Mouse (Mus musculus): ENCODE measurements around the gene Arhgef39.
A peak's percentile ranks its signal among the peaks of the same experiment; 100 is the strongest.

Gene Arhgef39

DNA sequence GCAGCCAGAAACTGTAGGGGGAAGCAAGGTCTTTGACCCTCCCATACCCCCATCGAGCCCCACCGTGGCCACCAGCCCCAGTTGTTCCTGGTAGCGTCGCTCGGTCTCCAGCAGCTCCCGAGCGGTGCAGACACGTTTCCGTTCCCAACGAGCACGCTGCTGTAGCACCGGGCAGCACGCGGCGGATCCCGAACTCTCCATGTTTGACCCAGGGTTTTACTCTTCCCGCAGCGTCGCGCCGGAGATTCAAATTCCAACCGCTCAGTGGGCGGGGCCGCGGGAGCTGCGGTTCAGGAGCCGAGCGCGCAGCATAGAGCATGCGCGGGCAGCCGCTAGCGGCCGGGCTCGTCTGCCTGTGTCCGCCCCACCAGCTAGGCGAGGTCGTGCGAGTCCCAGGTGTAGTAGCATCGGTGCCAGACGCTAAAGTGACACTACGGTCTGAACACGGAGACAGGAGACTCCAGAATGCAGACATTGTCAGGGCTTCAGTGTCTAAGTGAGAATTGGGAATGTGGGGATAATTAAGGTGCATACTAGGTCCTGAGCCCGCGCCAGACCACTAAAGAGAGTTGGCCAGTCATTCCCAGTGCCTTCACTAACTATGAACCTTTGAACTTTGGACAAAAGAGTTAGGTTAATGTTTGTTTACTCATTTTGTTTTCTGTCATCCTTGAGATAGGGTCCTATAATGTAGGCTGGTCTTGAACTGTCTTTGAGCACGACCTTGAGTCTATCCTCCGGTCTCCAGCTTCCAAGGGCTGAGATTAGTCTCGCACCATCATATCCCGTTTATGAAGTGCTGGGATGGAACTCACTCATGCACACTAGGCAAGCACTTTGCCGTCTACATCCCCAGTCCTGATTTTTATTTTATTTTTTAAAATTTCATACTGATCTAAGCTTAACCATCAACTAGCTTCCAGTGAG is at the start of gene Arhgef39:
Gene Arhgef39, minus strand, starts transcription at position 289 of the 927 bp plus-strand sequence.
- DNase-seq (ENCODE audit: low spot score) = peak; percentile 86

DNA sequence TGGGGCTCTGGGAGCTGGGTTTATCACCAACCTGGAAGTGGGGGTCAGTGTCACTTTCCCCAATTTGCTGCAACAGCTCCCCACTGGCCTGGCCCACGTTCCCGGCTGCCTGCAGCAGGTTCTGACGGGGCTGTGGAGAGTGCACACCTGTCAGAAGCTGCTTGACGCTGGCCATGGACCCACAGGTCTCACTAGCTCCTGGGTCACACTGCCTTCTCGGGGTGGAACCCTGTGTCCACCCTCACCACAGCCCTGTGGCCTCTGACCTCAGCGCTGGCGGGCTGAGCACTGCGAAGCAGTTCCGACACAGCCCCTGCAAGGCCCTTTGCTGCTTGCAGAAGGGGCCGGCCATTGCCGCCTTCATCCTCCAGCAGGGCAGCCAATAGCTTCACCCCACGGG is 49.6 kb upstream of the Arhgef39 start:
- DNase-seq (ENCODE audit: low spot score) = no peak

DNA sequence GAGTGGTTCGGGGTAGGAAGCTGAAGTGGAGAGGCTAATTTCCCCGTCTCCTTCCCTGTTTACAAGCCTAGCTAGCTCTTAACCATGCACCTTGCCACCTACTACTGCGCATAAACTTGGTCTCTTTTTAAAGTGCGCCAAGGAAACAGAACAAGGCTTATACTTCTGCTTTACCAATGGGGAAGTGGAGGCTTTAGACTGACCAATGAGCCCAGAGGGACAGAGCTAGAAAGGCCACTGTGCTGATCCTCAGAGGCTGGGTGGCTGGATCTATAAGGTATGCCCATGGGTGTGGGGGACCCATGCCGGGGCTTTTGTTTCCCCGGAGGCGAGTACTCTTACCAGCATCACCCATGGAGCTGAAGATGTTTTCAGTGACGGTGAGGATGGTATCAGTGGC is 47.7 kb upstream of the Arhgef39 start:
- no peak for DNase-seq (ENCODE audit: low spot score)

DNA sequence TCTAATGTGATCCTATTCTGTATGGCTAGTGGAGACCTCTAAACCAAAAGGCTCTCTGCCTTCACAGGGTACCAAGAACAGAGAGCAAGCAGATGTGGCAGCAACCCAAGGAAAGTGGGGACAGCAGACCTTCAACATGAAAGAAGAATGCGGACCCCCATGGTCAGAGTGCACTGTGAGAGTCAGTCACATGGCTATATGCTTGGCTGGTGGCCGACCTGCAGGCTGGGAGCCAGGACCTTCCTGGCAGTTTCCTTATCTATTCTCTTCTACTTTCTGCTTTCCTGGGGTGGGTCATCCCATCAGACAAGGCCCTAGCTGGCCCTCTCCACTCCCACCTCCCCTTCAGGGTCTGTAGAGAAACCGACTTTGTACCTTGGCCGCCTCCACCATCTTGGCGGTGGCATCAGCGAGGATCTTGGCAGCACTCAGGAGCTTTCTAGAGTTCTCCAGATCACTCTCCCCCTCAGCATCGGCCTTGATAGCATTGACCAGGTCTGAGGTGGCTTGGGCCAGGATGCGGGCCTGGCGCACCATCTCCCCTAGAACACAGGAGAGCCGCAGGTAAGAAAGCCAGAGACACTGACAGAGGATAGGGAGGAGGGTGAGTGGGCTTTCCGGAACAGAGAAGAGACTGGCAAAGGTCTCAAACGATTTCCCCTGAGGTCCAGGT is 47.0 kb upstream of the Arhgef39 start:
- no peak for DNase-seq (ENCODE audit: low spot score)

DNA sequence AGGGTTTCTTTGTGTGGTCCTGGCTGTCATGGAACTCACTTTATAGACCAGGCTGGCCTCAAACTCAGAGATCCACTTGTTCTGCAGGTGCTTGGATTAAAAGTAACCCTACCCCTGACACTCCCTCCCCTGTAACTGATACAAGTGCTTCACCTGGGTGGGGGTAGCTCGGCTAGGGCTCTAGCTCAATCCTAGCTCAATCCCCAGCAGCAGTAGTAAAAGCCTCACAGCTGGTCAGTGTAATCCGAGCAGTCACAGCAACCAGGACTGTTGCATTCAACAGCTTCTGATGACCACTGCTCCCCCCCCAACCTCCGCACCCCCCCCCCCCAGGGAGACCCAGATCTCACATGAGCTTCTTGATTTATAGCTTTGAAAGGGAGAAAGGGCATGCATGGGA is 42.5 kb upstream of the Arhgef39 start:
- DNase-seq (ENCODE audit: low spot score) = no peak

DNA sequence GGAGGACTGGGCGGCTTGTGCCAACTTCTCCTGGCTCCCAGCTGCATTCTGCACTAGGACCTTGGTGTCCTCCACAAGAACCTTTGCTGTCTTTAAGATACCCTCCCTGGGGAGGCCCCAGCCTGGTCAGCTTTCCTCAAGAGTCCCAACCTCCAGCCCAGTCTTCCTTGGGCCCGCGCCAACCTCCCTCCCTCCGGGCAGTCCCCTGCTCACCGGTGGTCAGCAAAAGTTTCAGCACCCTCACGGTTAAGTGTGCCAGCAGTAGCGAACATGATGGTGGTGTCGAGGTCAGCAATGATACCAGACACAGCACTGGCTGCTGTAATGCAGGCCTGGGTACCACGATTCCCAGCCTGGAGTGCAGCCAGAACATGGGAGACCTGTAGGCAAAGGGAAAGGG is 36.5 kb upstream of the Arhgef39 start:
- DNase-seq (ENCODE audit: low spot score) = no peak

DNA sequence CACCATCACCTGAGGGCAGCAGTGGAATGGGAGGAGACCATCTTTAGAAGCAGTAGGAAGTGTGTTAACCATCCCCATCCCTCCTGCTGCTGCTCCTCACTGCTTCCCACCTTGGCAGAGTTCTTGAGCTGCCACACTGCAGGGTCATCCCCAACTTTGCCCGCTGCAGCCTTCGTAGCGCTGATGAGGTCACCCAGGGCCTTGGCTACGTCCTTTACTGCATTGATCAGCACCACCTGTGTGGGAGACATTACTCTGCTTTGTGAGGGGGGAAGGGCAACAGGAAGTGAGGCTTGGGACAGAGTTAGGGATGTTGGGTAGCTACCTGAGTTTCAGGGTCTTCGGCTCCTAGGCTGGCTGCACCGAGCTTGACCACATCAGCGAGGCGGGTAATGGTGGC is 36.1 kb upstream of the Arhgef39 start:
- DNase-seq (ENCODE audit: low spot score) = no peak

DNA sequence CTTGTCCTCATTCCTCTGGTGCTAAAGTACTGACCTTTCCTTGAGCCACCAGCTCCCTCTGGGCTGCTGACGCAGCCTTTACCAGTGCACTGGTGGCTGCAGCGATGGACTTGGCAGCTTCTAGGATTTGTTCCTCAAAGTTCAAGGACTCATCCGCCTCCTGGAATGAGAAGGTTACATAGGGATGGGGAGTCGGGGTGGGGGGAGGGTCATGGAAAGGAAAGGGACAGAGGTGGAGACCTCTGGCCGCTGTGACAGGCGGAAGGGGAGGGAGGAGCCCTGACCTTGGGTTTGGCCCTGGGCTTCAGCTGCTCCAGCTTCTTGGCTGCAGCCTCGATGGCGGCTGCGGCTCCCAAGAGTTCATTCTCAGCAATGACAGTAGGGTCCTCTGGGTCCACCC is 33.8 kb upstream of the Arhgef39 start:
- DNase-seq (ENCODE audit: low spot score) = no peak

DNA sequence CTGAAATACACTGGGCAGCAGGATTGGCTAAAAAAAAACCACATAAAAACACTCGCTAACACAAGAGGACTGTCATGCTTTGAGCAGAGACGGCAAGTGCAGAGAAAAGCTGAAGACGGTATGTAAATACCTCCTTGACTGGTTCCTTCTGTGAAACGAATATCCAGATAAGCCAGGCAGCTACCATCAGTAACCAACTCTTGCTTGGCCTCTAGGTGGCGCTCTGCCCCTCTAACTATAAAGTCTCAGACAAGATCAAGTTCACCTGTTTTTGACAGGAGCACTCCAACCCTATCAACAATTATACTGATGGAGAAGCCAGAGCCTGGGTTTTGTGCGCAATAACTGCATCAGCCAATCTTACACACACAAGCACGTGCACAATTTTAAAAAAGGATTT is 31.1 kb upstream of the Arhgef39 start:
- DNase-seq (ENCODE audit: low spot score) = peak; percentile 56

DNA sequence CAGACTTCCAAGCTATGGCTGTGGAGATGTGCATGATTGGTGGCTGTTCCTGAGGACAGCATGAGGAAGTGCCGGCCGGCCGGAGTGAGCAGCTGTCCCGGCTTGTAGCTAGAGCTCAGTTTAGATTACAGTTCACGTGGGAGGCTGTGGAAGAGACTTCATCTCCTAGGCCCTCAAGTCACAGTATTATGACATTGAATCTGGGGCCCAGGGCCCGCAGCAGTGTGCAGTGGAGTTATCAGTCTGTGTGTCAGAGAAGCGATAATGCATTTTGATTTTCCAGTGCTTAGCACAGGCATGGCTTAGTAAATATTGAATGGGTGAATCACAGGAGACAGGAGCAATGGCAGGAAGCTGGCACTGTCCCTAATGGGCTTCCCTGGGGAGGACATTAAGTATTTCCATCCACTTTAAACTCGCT is 30.6 kb upstream of the Arhgef39 start:
- DNase-seq (ENCODE audit: low spot score) = no peak

DNA sequence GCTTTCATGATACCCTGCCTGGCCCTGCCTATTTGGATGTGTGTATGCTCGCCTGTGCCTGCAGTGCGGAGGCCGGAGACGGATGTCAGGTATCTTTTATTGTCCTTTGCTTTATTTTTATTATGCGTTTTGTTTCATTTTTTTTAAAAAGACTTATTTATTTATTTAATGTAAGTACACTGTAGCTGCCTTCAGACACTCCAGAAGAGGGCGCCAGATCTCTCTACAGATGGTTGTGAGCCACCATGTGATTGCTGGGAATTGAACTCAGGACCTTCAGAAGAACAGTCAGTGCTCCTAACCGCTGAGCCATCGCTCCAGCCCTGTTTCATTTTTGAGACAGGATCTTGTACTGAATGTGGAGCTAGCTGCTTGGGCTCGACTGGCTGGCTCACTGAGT is 29.0 kb upstream of the Arhgef39 start:
- DNase-seq (ENCODE audit: low spot score) = no peak

DNA sequence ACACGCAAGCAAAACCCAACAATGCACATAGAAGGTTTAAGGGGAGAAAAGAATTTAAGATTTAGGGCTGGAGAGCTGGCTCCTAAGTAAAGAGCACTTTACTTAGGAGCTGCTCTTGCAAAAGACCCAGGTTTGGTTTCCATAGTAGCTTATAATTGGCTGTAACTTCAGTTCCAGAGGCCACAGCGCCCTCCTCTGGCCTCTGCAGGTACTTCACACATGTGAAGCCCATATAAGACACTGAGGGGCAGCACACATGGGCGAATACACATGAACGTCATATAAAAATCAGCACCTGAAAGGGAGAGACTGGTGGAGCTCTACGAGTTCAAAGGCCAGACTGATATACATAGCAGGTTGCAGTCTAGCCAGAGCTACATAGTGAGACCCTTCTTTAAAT is 28.4 kb upstream of the Arhgef39 start:
- DNase-seq (ENCODE audit: low spot score) = no peak

DNA sequence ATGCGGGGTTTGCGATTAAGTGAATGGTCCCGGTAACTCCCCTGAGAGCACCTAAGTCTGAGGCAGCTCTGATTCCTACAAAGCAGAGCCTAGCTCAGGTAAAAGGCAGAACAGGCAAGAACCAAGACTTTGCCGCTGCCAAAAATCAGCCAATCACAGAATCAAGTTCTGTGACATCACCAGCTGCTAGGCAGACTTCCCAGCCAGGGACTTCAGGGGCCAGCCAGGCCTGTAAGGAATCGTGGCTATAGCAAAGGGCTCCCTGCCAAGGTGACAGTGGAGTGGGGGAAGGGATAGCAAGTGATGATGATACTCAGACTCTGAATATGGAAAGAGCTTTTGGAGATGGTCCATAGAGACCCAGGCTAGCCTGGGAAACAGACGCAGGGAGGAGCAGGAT is 20.5 kb upstream of the Arhgef39 start:
- DNase-seq (ENCODE audit: low spot score) = peak; percentile 85

DNA sequence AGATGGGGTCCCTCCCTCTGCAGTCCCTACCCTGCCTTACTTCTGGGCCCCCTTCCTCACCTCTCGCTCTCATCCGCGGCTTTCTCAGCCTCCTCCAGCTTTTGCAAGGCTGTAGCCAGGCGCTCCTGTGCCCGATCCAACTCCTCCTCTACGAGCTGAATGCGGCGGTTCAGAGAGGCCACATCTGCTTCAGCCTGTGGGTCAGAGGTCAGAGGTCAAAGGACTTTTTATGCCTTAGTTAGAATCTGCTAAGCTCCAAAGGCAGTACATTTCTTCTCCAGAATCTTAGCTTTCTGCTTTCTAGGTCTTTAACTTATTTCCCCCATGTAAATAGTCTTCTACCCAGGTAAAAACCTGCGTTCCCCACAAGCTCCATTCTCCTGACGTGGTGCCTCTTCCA is 20.1 kb upstream of the Arhgef39 start:
- peak; percentile 23 for DNase-seq (ENCODE audit: low spot score)

DNA sequence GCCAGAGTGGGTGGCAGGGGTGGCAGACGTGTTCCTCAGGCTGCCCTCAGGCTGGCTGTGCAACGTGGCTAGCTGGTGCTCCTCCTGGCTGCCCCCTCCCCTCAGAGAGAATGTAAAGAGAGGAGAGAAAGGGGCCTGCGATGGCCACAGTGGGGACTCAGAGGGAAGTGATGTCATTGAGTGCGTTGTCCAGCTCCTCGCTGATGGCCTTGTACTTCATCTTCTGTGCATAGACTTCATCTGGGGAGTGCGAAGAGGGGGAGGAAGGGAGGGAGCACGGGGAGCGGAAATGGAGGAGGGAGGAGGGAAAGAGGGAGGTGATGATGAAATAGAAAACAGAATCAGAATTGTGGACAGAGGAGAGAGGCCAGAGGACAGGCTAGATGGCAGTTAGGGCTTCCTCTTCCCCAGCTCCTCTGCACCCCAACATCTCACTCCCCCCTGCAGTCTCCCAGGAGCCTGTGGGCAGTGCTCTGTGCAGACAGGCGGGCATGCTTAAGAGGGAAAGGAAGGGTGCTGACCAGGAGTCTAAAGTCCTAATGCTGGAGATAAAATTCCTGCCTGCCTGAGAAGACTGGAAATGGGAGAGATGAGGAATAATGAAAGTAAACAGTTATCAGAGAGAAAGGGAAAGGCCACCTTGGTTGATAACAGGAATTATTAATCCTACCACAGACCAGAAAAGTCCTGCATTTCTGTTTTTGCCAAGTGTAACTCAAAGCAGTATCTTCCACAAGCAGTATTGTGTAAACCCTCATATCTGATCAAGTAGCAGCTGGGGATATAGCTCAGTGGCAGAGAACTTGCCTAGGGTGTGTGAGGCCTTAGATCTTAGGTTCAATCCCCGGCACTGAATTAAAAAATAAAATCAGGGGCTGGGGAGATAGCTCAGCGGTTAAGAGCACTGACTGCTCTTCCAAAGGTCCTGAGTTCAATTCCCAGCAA is 16.5 kb upstream of the Arhgef39 start:
- DNase-seq (ENCODE audit: low spot score) = peak; percentile 12

DNA sequence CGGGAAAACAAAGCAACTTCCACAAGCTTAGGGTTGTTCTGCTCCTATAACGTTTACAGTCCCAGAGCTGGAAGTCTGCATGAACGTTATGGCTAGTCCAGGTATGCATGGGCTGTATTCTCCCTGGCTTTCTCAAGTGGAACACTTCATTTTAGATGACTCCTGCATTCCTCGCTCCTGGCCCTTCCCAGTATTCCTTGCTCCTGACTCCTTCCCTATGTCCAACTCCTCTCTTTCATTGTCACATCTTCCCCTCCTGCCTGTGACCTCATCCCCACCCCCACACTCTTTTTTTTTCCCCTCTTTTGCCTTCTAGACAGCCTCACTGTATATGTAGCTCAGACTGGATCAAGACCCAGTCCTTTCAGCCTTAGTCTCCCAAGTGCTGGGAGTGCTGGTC is 14.3 kb upstream of the Arhgef39 start:
- no peak for DNase-seq (ENCODE audit: low spot score)

DNA sequence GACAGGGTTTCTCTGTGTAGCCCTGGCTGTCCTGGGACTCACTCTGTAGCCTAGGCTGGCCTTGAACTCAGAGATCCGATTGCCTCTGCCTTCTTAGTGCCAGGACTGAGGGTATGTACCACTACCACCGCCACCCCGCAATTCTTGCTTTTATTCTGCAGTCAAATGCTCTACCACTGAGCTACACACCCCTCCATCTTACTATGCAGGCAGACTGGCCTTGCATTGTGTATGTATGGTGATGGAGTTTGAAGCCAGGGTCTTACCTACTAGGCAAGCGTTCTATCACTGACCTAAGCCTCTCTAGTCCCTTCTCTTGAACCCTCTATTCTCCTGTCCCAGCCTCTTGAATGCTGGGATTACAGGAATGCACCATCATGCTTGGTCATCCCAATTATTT is 13.8 kb upstream of the Arhgef39 start:
- DNase-seq (ENCODE audit: low spot score) = no peak

DNA sequence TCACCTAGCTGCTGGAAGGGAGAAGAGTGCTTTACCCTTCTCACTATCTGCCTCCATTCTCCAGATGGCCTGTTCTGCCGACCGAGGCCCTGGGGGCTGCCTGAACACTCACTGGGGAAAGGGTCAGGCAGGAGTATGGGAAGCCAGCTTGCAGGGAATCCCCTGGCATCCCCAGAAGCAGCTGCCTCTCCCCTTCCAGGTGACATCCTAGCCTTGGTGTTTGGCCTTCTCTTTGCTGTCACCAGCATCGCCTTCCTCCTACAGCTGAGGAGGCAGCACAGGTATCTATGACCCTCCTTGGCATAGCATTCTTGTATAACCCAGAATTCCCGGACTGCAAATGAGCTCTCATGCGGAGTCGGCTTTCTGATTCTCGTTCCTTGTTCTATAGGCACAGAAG is 13.2 kb upstream of the Arhgef39 start:
- DNase-seq (ENCODE audit: low spot score) = no peak

DNA sequence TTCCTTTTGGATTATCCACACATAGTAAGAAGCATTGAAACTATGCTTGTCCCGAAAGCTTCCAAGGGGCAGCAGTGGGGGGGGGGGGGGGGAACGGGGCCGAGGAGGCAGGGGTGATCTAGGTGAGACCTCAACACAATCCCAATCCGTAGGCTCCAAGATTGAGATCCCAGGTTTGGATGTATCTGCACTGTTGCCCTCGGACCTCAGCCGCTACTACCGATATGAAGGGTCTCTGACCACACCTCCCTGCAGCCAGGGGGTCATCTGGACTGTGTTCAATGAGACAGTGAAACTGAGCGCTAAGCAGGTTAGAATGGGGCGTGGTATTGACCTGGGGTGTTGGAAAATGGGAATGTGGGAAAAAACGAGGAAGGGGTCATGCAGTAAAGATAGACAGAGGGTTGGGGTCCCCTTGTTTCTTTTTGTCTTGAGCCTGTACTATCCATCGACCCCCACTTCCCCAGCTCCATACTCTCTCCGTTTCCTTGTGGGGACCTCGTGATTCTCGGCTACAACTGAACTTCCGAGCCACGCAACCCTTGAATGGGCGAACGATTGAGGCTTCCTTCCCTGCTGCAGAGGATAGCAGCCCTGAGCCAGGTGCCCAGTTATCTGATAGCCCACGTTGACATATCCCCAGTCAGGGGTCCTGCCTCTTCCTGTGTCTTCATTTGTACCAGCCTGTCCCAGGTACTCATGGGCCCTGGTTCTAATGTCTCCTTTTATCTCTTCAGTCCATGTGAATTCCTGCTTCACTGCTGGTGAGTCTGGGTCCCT is 12.4 kb upstream of the Arhgef39 start:
- DNase-seq (ENCODE audit: low spot score) = no peak

DNA sequence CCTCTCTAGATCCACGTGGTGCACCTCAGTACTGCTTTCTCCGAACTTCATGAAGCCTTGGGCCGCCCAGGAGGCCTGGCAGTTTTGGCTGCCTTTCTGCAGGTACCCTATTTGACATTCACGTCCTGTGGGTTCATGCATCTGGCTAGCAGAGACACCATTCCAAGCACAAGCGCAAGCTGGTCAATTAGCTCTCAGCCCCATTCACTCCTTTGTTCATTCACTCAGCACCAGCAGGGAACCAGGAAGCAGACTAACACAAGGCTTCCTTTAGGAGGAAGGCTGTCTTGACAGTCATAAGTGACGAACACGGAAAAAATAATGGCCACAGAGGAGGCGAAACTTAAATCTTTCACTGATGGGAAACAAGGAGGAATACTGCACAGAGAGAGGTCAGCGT is 9.6 kb upstream of the Arhgef39 start:
- no peak for DNase-seq (ENCODE audit: low spot score)

DNA sequence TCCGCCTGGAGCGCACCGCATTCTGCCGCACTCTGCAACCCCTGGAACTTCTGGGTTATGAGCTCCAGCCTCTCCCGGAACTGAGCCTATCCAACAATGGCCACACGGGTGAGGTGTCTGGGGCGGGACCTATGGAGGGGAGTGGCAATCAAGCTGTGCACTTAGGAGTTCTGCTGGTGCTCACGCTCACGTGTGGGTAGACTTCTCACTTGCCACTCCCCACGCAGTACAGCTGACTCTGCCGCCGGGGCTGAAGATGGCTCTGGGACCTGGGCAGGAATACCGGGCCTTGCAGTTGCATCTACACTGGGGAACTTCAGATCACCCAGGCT is 9.1 kb upstream of the Arhgef39 start:
- peak; percentile 36 for DNase-seq (ENCODE audit: low spot score)
